Mouse (Mus musculus) small intestine, adult 2 months (tissue): ENCODE data around the gene Chst11.

Source experiments
- CTCF ChIP-seq: fragments of 200-500 bp; IDR thresholded peaks from 2 replicates; pipeline ENCODE4 v1.5.1; 2012; ENCODE audit warnings: low read depth, mild to moderate bottlenecking, control low read depth, inconsistent platforms, low read length, moderate library complexity, mixed read lengths; ENCODE audit not compliant: insufficient replicate concordance, insufficient read length; ENCODE audit errors: extremely low read depth
- POLR2A ChIP-seq: fragments of 200-500 bp; IDR thresholded peaks from 2 replicates; pipeline ENCODE4 v1.6.1; 2012; ENCODE audit warnings: low read depth, mild to moderate bottlenecking, control low read depth, inconsistent platforms, low read length, moderate library complexity

- TF ChIP-seq CTCF (no peak), POLR2A (no peak)
Observed at GRCm38 (mm10) chr10:83102745-83103144, 117.4 kb downstream of the Chst11 start.
